Mouse (Mus musculus): ENCODE results near the gene Nfil3. TPM values are rescaled to one million over a fixed set of nuclear protein-coding genes. Genes with fewer than 3 reads are reported as not detected.

The Nfil3 gene
- total and polyA plus RNA-seq, 3 experiments = 0.03 to 0.11 TPM; not detected in 1

GRCm38 (mm10) chr13:52962922-52963321 lies 18.0 kb downstream of the Nfil3 start:
- H3K27me3 ChIP-seq (ENCODE audit: insufficient read depth, low read length) = no peaks in the 10 kb centered on the region
- no peaks in the 10 kb centered on the region for H3K4me1 ChIP-seq (ENCODE audit: insufficient read depth, low read depth, low read length)
- no peak for ATAC-seq (ENCODE audit: extremely low read depth, insufficient number of reproducible peaks, low FRiP score, poor library complexity, severe bottlenecking)
- H3K9me3 ChIP-seq (replicated peaks) = peaks cover 32% of the 10 kb centered on the region
- H3K36me3 ChIP-seq (replicated peaks) = no peaks in the 10 kb centered on the region
- no peak for DNase-seq (ENCODE audit: low spot score)
- TF ChIP-seq CTCF (IDR thresholded peaks at IDR 0.05; ENCODE audit: low read depth, low read length) (no peak), GATA1 (IDR thresholded peaks at IDR 0.05; ENCODE audit: borderline replicate concordance, low read length) (no peak)
- no peak overlapping the region for H3K4me3 ChIP-seq (ENCODE audit: low read depth, low read length)

- H3K9me3 ChIP-seq (replicated peaks) = peaks cover 26% of the 10 kb centered on the region
- DNase-seq (ENCODE audit: low spot score) = no peak
- no peaks in the 10 kb centered on the region for H3K36me3 ChIP-seq (replicated peaks)
- H3K4me1 ChIP-seq (ENCODE audit: insufficient read depth, low read depth, low read length) = no peaks in the 10 kb centered on the region
- TF ChIP-seq TAL1 (conservative IDR thresholded peaks at IDR 0.05; ENCODE audit: low read depth, low read length) = no peak
- no peak for TF ChIP-seq CTCF (IDR thresholded peaks at IDR 0.05; ENCODE audit: low read depth, low read length)
- TF ChIP-seq POLR2AphosphoS5 (IDR thresholded peaks at IDR 0.05; ENCODE audit: insufficient replicate concordance, low read depth, low read length) = no peak
- no peak for TF ChIP-seq GATA1 (IDR thresholded peaks at IDR 0.05; ENCODE audit: borderline replicate concordance, low read length)
- no peak for TF ChIP-seq GATA2 (IDR thresholded peaks at IDR 0.05; ENCODE audit: borderline replicate concordance, low read depth, low read length)
- H3K4me3 ChIP-seq (ENCODE audit: low read depth, low read length) = no peak overlapping the region
- H3K27me3 ChIP-seq (ENCODE audit: insufficient read depth, low read length) = no peaks in the 10 kb centered on the region
- ATAC-seq (ENCODE audit: extremely low read depth, insufficient number of reproducible peaks, low FRiP score, poor library complexity, severe bottlenecking) = no peak
These were observed 18.5 kb downstream of the Nfil3 start for GRCm38 (mm10) chr13:52962361-52962760.

- ATAC-seq (ENCODE audit: extremely low read depth, insufficient number of reproducible peaks, low FRiP score, poor library complexity, severe bottlenecking) = no peak
- H3K4me1 ChIP-seq (ENCODE audit: insufficient read depth, low read depth, low read length) = no peaks in the 10 kb centered on the region
- H3K9me3 ChIP-seq (replicated peaks) = peaks cover 26% of the 10 kb centered on the region
- H3K27me3 ChIP-seq (ENCODE audit: insufficient read depth, low read length) = no peaks in the 10 kb centered on the region
- no peak for TF ChIP-seq GATA1 (IDR thresholded peaks at IDR 0.05; ENCODE audit: borderline replicate concordance, low read length)
- no peaks in the 10 kb centered on the region for H3K36me3 ChIP-seq (replicated peaks)
- DNase-seq (ENCODE audit: low spot score) = no peak
- H3K4me3 ChIP-seq (ENCODE audit: low read depth, low read length) = no peak overlapping the region
These were observed 26.9 kb downstream of the Nfil3 start for GRCm38 (mm10) chr13:52953779-52954553.

- no peaks in the 10 kb centered on the region for H3K27me3 ChIP-seq (ENCODE audit: insufficient read depth, low read length)
- H3K4me3 ChIP-seq (ENCODE audit: low read depth, low read length) = no peak overlapping the region
- 0 out of 2 replicates have a peak, but pooled peaks cover 3% of the 10 kb centered on the region for H3K9me3 ChIP-seq (replicated peaks)
- H3K4me1 ChIP-seq (ENCODE audit: insufficient read depth, low read depth, low read length) = no peaks in the 10 kb centered on the region
- ATAC-seq (ENCODE audit: extremely low read depth, insufficient number of reproducible peaks, low FRiP score, poor library complexity, severe bottlenecking) (no peak), DNase-seq (ENCODE audit: low spot score) (no peak)
- no peaks in the 10 kb centered on the region for H3K36me3 ChIP-seq (replicated peaks)
- TF ChIP-seq POLR2AphosphoS5 (IDR thresholded peaks at IDR 0.05; ENCODE audit: insufficient replicate concordance, low read depth, low read length) (no peak), CTCF (IDR thresholded peaks at IDR 0.05; ENCODE audit: low read depth, low read length) (no peak), GATA2 (IDR thresholded peaks at IDR 0.05; ENCODE audit: borderline replicate concordance, low read depth, low read length) (no peak), TAL1 (conservative IDR thresholded peaks at IDR 0.05; ENCODE audit: low read depth, low read length) (no peak), GATA1 (IDR thresholded peaks at IDR 0.05; ENCODE audit: borderline replicate concordance, low read length) (no peak)
These were observed 31.7 kb downstream of the Nfil3 start for GRCm38 (mm10) chr13:52949211-52949610.

GRCm38 (mm10) chr13:52947545-52947944 lies 33.3 kb downstream of the Nfil3 start:
- no peaks in the 10 kb centered on the region for H3K4me1 ChIP-seq (ENCODE audit: insufficient read depth, low read depth, low read length)
- no peaks in the 10 kb centered on the region for H3K36me3 ChIP-seq (replicated peaks)
- no peak for DNase-seq (ENCODE audit: low spot score)
- TF ChIP-seq GATA2 (IDR thresholded peaks at IDR 0.05; ENCODE audit: borderline replicate concordance, low read depth, low read length) (no peak), GATA1 (IDR thresholded peaks at IDR 0.05; ENCODE audit: borderline replicate concordance, low read length) (no peak), CTCF (IDR thresholded peaks at IDR 0.05; ENCODE audit: low read depth, low read length) (no peak), POLR2AphosphoS5 (IDR thresholded peaks at IDR 0.05; ENCODE audit: insufficient replicate concordance, low read depth, low read length) (no peak), TAL1 (conservative IDR thresholded peaks at IDR 0.05; ENCODE audit: low read depth, low read length) (no peak)
- H3K4me3 ChIP-seq (ENCODE audit: low read depth, low read length) = no peak overlapping the region
- H3K9me3 ChIP-seq (replicated peaks) = no peaks in the 10 kb centered on the region
- no peaks in the 10 kb centered on the region for H3K27me3 ChIP-seq (ENCODE audit: insufficient read depth, low read length)
- ATAC-seq (ENCODE audit: extremely low read depth, insufficient number of reproducible peaks, low FRiP score, poor library complexity, severe bottlenecking) = no peak

GRCm38 (mm10) chr13:52945769-52946168 lies 35.1 kb downstream of the Nfil3 start:
- no peaks in the 10 kb centered on the region for H3K36me3 ChIP-seq (replicated peaks)
- ATAC-seq (ENCODE audit: extremely low read depth, insufficient number of reproducible peaks, low FRiP score, poor library complexity, severe bottlenecking) (no peak), DNase-seq (ENCODE audit: low spot score) (no peak)
- no peak for TF ChIP-seq CTCF (IDR thresholded peaks at IDR 0.05; ENCODE audit: low read depth, low read length)
- no peaks in the 10 kb centered on the region for H3K4me1 ChIP-seq (ENCODE audit: insufficient read depth, low read depth, low read length)
- no peaks in the 10 kb centered on the region for H3K27me3 ChIP-seq (ENCODE audit: insufficient read depth, low read length)
- H3K9me3 ChIP-seq (replicated peaks) = no peaks in the 10 kb centered on the region
- H3K4me3 ChIP-seq (ENCODE audit: low read depth, low read length) = no peak overlapping the region

- no peak for TF ChIP-seq CTCF (IDR thresholded peaks at IDR 0.05; ENCODE audit: low read depth, low read length)
- no peak for TF ChIP-seq POLR2AphosphoS5 (IDR thresholded peaks at IDR 0.05; ENCODE audit: insufficient replicate concordance, low read depth, low read length)
- TF ChIP-seq GATA2 (IDR thresholded peaks at IDR 0.05; ENCODE audit: borderline replicate concordance, low read depth, low read length) = no peak
- no peak for TF ChIP-seq TAL1 (conservative IDR thresholded peaks at IDR 0.05; ENCODE audit: low read depth, low read length)
- TF ChIP-seq GATA1 (IDR thresholded peaks at IDR 0.05; ENCODE audit: borderline replicate concordance, low read length) = no peak
- ATAC-seq (ENCODE audit: extremely low read depth, insufficient number of reproducible peaks, low FRiP score, poor library complexity, severe bottlenecking) (no peak), DNase-seq (ENCODE audit: low spot score) (no peak)
- H3K9me3 ChIP-seq (replicated peaks) = no peaks in the 10 kb centered on the region
- no peak overlapping the region for H3K4me3 ChIP-seq (ENCODE audit: low read depth, low read length)
- no peaks in the 10 kb centered on the region for H3K36me3 ChIP-seq (replicated peaks)
- no peaks in the 10 kb centered on the region for H3K27me3 ChIP-seq (ENCODE audit: insufficient read depth, low read length)
- H3K4me1 ChIP-seq (ENCODE audit: insufficient read depth, low read depth, low read length) = no peaks in the 10 kb centered on the region
These were observed 36.8 kb downstream of the Nfil3 start for GRCm38 (mm10) chr13:52944116-52944515.
